Mouse (Mus musculus) cerebellum, adult 8-10 months (tissue): ENCODE results near the gene Rab5c.
A peak's percentile ranks its signal among the peaks of the same experiment; 100 is the strongest.

Experiments used
- DNase-seq: peaks from one replicate; pipeline ENCODE4 v3.0.0; 2022

Rab5c gene

DNA sequence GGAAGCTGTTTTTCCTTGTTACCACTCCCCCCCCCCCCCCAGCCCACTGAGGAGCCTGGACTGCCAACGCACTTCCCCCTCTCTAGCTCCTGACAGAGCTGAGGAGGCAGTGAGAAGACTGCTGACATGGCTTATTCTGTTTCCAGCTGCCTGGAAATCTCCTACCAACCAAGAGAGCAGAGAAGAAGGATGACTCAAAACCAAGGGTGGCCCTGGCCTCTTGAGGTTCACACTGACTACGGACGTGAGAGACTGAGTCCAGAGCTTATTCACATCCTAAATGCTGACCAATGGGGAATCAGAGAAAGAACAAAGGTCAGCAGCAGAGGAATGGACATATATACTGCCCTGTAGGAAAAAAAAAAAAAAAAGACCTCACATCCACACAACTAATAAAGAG lies 18.7 kb downstream of the Rab5c start:
- DNase-seq, result no peak

GRCm38 (mm10) chr11:100718866-100719265 lies 19.1 kb downstream of the Rab5c start:
- no peak for DNase-seq

GRCm38 (mm10) chr11:100718462-100718861 lies 19.6 kb downstream of the Rab5c start:
- DNase-seq, result no peak

DNA sequence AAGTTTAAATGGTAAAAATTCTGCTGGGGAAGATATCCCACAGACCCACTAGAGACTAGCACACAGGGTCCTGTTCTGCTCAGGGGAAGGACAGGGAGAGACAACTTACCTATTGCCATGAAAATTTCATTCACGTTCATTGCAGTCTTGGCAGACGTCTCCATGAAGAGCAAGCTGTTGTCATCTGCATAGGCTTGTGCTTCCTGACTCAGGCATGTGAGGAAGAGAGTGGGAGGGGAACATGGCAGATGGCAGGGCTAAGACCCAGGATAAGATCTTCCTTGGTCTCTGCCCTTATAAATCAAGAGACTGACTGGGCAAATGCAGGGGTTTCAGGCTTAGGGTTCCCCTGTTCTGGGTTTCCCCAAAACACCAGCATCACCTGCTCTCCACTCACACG lies 21.4 kb downstream of the Rab5c start:
- DNase-seq, result no peak

GRCm38 (mm10) chr11:100714948-100715347 lies 23.1 kb downstream of the Rab5c start:
- DNase-seq, result no peak

DNA sequence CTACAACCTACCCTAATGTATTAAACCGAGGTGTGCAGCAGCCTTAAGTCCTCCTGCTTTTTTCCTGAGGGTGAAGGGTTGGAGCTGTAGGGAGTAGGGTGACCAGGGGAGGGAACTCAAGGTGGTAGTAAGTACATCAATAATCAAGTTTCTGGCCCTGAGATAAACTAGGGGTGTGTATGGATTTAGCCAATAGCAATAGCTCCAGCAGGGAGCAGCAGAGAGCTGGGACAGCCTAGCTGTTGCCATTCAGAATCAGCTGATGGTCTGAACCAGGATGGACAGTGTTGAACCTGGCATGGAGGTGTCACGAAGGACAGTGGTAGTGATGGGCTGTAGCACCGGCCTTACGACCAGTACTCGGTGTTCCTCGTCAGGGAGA lies 23.5 kb downstream of the Rab5c start:
- peak; percentile 74 for DNase-seq

- no peak for DNase-seq
Observed at GRCm38 (mm10) chr11:100713735-100714533, 24.1 kb downstream of the Rab5c start, which contains the start of gene Hspb9. Gene Hspb9 (plus strand): TSS chr11:100713850.

DNA sequence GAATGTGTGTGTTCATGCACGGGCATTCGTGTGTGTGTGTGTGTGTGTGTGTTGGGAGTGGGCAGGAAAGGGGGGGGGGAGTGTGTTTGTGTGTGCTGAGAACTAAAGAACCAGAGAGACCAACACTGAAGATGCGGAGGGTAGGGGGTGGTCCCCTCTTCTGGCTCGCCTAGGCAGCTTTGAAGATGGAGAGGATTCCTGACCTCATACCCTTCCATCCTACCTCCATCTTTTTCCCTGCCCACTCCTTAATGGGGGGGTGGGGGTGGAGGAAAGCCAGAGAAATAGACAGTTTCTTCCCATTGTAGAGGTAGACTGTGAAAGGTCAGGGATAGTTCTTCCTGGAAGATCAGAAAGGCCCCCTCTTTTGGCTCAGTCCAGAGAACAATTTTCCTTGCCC lies 24.8 kb downstream of the Rab5c start:
- no peak for DNase-seq

DNA sequence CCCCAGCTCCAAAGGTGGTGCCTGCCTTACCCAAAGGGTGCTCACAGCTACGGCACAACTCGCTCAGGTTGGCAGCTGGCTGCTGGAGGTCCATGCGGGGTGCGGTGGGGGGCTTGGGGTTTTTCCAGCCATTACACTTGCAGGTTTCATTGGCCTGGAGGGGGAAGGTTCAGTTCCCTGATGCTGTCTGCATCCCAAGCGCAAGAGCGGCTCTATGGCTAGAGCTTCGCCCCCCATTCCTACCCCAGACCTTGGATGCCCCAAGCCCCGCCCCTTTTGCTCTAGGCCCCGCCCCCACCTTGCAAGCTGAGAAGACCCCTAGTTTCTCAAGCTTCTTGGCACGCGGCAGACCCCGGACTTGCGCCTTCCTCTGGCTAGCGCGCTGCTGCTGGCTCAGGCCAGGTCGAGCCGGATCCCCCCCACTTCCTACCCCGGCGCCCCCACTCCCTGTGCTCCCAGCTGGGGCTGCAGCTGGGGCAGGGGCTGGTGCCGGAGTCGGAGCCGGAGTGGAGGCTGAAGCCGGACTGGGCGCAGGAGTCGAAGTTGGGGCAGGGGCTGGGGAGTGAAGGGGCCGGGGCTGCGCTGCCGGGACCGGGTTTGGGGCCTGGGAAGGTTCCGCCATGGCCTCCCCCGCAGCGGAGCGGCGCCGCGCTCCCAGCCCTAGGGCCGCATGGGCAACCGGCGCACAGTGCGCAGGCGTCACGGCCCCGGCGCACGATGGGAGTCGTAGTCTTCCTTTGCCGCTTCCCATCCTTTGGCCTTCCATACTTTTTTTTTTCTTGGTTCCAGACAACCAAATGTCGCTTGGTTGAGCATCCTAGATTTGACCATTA lies 26.0 kb downstream of the Rab5c start, which contains the start of gene Kat2a:
Gene Kat2a (minus strand): TSS at position 683 of the 833 bp plus-strand sequence.
- DNase-seq, result peak; percentile 81

DNA sequence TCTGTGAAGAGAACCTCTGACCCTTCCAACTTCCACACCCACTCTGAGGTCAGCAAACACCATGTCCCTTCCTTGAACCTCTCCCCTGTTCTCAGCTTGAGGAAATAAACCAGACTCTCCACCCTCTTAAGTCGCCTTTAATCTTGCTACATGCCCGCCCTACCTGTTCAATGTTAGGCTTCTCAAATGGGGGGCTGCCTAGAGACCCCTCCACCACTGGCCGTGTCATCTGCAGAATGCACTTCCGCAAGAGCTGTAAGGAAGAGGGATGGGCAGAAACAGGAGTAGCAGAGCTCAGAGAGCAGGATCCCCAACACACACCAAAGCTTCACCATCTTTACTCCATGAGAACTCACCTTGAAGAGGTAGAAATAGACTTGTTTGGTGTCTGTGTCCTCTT lies 27.0 kb downstream of the Rab5c start:
- DNase-seq, result no peak

GRCm38 (mm10) chr11:100710528-100710927 lies 27.5 kb downstream of the Rab5c start:
- no peak for DNase-seq

- no peak for DNase-seq
Observed at GRCm38 (mm10) chr11:100709201-100709810, 28.7 kb downstream of the Rab5c start.

DNA sequence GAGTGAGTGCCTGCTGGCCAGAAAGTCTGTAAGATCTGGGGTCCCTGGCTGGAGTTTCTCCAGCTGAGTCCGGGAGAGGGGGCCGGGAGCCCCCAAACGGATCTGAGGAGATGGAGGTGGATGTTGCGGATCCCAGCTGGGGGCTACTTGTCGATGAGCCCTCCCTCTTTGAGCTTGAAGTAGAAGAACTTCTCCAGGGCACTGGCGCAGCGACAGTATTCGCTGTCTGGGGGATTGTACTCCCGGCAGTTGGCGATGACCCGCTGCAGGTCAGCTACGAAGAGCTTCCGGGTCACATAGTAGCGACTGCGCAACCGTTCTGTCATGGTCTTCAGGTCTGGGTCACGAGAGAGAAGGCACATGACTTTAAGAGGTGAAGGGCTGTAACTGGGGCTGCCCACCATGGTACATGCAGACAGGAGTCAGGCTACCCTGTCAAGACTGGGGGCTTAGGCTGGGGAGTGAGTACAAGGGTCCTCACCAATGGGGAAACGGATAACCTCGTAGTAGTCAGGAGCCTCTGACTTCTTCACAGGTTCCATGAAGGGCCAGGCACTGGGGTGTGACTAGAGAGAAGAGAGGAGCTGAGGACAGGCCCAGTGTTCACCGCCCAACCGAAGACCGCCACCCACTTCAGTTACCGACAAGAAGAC lies 32.8 kb downstream of the Rab5c start:
- no peak for DNase-seq

- DNase-seq, result no peak
Observed at GRCm38 (mm10) chr11:100703851-100704531, 34.0 kb downstream of the Rab5c start, which contains the start of gene Dhx58. Gene Dhx58 (minus strand): TSS chr11:100704271.

GRCm38 (mm10) chr11:100703366-100703765 lies 34.6 kb downstream of the Rab5c start:
- no peak for DNase-seq

DNA sequence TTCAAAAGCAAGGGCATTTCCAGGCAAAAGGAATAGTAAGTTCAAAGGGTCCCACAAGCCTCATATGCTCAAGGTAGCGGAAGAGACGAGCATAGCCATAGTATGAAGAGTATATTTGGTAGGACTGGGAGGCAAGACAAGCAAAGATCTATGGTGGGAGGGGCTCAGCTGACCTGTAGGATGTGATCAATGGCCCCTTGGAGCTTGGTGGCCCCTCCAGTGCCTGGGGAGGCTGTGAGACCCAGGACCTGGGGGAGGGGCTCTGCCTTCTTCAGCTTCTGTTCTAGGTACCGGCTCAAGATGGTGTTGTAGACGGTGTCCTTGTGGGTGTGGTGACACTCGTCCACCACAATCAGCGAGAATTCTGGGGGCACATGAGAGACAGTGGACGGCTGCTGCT lies 35.1 kb downstream of the Rab5c start:
- DNase-seq, result no peak

DNA sequence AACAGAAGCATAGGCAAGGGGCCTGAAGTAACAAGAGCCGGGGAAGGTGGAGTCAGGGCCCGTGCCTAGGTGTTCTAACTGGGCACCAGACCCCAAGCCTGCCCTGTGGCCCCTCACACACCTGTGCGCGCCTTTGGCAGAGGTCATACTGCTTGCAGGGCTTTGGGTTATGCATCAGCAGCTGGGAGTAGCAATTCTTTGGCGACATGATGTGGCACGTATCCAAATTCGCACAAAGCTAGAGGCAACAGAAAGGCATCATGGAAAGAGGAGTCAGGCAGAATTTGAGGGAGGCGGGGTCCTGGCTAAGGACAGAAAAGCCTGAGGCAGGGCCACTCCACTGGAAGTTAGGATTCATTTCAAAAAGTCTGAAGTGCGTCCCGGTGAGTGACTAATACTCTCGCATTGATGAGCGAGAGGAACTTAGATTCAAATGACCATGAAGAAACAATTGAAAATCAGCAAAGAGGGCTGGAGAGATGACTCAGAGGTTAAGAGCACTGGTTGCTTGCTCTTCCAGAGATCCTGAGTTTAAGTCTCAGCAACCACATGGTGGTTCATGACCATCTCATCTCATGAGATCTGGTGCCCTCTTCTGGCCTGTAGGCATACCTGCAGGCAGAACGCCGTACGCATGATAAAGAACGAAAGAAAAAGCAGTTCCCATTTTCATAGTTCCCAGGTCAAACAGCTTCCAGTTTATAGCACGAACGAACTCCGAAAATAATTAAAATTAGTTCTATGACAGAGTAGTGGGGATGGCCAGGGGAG lies 35.7 kb downstream of the Rab5c start:
- peak; percentile 64 for DNase-seq

DNA sequence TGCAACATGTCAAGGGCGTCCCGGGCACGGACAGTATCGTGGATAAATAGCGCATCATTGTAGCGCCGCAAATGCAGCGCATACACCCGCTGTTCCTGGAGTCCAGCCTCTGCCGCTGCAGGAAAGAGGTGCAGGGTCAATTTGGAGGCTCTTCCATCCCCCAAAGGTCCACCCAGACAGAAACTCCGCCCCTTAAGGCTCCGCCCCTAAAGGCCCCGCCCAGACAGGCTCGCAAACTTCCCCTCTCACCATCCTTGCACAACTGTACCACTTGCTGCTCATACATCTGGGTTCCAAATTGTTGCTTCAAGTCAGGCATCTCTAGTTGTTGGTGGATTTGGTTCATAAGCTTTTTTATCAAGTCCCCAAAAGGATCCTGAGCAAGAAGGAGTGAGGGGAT lies 36.7 kb downstream of the Rab5c start:
- DNase-seq, result no peak

GRCm38 (mm10) chr11:100700710-100701109 lies 37.3 kb downstream of the Rab5c start:
- DNase-seq, result no peak

DNA sequence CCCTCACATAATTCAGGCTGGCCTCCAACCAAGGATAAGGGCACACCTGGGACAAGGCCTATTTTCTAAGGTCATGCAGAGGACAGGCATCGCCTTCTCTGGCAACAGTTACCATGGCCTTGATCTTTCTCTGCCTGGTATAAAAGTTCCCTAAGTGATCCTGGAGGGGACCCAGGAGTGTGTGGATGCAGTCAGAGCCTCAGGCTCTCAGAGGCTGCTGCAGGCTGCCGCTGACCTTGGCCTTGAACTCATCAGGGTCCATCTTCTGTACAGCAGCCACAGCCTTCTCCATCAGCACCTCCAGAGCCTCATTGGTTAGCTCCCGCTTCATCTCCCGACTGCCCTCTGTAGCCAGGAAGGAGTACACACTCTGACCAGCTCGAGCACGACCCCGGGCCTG lies 40.1 kb downstream of the Rab5c start:
- no peak for DNase-seq

GRCm38 (mm10) chr11:100694926-100695325 lies 43.1 kb downstream of the Rab5c start:
- DNase-seq, result peak; percentile 74

DNA sequence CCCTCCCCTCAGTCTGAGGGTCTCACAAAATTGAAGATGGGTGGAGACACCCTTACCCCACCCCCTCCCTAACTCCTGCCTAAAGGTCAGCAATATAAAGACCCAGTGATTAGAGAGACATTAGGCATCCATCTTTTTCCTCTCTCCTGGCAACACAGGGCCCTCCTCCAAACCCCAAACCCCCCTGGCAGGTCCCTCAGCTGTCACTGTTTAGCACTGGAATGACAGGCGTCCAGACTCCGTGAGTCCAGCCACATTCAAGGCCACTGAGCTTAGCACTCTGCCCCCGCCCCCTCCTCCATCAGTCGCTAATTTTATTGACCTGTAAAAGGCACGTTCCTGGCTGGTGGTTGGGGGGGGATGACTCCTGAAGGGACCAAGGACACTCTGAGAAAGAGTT lies 44.9 kb downstream of the Rab5c start:
- no peak for DNase-seq
